Mouse (Mus musculus) lung, postnatal 25 days (tissue): Measurements from ENCODE around the gene Itga6.

Source experiments
- DNase-seq: peaks from one replicate; pipeline ENCODE4 v3.0.0; 2022; ENCODE audit warnings: low spot score

Gene Itga6

DNA sequence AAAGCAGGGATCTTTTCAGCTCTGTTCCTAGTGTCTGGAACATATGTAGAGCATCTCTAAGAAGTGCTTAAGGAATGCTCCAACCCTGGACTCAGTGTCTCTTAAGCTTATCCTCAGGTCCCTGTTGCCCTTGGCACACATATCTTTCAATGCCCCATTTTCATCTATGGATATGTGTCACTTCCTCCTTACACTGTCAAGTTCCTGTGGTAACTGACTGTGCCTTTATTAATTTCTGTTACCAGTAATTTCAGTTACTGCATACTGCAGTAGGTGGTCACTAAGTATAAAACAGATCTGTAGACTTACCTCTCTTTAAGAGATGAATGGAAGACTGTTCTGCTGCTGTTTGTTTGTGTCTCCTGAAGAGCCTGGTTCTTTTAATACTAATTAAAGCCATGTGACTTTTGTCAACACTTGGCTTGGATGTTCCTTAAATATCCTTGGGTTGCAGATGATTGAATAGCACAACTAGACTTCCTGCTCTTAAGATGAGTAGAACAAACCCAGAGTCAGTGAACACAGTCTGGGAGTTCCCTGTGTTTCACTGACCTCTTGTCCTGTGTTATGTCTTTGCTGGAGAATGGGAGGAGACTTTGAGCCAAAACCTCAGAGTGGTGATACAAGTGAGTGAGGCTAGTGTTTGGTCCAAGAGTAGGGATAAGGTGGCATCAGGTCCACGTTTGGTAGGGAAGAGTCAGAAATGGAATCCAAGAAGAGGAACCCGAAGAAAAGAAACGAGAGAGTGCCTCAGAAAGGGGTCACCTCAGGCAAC lies 19.7 kb downstream of the Itga6 start:
- DNase-seq: no peak

DNA sequence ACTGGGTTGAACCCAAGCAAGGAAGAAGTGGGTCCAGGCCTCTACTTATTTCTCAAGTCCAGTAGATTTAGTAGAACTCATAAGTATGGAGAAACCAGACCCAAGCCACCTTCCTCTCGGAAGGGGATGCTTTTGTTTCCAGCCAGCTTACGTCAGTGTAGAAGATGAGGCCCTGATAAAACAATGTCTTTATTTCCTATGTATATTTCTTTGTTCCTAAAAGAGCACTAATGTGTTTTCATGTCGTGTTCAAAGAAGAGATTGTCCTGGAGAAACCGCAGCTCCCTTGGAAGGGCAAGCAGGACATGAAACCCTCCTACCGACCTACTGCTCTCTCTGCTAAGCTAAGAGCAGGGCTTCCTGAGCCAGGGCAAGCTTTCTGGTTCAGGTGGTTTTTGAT lies 20.6 kb downstream of the Itga6 start:
- peak; percentile 53 for DNase-seq

DNA sequence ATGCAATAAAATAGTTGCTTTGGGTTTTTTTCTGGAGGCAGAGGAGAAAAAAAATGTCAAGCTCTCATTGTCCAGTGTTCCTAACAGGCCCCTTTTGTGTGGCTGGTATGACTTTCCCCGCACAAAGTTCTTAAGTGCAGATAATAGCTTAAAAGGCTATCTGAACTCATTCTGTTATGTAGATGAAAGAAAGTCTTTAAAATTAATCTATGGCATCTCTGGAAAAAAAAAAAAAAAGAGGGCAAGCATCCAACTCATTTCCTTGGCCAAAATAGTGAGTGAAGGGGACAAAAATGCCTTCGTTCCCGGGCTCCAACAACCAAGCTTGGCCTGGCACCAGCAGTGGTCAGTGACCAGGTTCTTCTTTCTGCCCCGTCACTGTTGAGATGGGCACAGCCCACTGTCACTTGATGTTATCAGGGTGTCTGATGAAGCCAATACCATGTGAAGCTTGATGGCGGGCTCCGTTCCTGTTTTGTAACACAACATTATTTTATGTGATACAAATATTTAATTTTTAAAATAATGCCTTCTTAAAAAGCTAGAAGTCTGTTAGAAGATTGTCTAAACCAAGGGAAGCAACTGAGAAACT lies 21.7 kb downstream of the Itga6 start:
- no peak for DNase-seq

DNA sequence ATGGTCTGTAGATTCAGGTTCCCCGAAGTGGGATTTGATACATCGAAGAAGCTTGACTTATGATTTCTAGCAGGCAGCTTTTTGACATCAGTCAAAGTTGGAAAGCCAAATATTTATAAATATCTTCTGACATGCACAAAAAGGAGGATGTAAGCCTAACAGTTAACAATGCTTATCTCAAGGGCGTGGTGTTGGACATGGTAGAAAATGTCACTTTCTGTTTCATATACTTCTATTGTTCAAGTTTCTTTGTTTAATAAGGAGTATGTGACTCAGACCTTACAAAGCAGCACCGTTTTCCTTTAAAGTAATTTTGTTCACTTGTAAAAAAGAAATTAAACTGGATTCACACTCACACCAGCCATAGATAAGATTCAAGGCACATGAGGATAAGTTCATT lies 26.3 kb downstream of the Itga6 start:
- DNase-seq: peak; percentile 48

DNA sequence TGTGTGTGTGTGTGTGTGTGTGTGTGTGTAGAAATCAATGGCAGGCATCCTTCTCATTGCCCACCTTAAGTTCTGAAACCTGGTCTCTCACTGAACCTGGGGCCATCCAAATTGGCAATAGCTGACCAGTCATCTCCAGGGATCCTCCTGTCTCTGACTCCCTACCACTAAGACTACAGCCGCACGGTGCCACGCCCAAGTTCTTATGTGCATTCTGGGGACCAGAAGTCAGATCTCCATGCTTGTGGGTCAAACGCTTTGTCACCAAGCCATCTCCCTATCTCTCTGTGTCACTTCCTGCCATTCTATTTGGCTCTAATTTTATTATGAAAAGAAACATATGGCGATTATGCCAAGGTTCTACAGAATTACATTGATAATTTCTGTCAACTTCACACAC lies 28.3 kb downstream of the Itga6 start:
- DNase-seq: no peak

DNA sequence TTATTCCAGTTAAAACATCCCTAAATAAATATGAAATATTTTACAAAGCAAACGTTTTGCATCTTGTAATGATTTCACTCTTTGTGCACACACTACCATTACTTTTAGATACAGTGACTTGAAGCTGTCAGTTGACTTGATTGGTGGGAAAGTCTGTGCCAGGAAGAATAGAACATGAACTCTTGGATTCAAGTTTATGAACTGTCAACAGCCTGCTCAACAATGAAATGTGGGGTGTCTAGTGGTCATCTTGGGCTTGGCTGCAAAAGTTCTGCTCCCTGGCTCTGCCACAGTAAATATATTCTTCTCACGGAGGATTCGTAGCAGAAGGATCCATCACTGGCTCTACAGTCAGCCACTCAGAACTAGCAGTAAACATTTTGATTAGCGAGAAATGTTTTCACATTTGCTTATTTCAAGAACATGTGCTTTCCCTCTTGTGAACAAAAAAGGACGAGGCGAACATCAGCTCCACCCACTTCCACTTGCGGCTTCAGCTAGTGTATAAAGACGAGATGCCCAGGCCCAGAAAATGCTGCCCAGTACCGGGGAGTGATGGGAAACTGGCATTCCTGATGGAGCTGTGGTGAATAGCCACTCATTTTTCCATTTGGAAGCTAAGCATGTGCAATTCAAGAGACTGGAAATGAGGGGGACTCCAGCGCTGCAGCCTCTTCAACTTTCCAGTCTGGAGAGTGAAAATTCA lies 29.0 kb downstream of the Itga6 start:
- no peak for DNase-seq

DNA sequence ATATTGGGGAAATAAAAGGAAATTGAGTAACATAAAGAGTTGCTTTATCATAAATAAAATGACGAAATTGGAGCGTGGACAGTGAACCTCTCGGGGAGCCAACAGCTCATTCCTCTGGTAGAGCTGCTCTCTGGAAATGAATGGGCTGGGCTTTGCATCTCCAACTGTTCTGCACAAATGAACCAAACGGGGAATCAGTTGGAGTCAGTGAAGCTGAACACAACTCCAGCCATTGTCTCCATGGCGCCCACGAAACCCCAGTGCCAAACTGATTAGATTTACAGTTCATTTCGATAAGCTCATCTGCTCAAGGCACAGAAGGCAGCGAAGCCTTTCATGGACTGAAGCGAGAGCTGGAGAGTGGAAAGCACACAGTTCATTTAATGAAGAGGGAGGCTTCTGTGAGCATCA lies 29.8 kb downstream of the Itga6 start:
- DNase-seq: no peak

DNA sequence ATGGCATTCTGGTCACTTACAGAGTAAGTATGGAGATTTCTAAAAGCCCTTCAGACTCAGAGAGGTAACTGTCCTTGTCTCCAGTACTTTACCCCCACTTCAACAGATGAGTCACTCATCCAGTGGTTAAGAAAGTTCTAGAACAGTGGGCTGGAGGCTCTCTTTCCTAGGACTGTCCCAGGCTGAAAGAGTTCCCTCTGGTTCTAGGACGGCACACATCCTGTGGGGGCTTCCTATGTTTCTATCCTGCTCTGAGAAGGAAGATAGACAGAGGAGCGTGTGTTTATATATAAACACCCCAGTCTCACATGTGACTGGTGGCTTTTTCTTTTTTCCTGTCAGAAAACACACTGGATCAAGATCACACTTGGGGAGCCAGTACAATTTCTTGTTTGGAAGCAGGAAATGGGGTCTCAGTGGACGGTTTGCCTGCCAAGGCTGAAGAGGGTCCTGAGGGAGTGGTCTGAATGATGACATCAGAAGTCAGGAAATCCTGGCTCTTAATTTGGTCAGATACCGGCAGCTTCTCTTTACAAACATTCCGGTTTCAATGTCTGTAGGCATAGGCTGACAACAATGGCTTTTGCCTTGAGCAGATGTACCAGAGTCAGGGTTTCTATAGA lies 34.0 kb downstream of the Itga6 start:
- DNase-seq: peak; percentile 46

DNA sequence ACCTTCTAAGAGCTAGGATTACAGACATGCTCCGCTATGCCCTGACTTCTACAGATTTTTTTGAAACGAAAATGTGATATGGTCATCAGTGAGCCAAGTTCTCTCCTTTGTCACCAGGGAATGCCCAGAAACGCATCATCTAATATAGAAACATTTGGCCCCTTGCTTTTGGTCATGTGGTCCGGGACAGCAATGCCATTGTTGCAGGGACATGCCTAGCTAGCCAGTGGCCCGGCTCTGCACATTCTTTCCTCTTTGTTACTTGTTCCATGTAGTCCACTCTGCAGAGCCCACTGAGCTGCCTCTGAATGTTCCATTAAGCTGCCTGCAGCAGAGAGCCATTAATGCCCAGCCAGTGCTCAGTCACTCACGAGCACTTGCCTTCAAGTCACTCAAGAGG lies 34.6 kb downstream of the Itga6 start:
- DNase-seq: no peak

DNA sequence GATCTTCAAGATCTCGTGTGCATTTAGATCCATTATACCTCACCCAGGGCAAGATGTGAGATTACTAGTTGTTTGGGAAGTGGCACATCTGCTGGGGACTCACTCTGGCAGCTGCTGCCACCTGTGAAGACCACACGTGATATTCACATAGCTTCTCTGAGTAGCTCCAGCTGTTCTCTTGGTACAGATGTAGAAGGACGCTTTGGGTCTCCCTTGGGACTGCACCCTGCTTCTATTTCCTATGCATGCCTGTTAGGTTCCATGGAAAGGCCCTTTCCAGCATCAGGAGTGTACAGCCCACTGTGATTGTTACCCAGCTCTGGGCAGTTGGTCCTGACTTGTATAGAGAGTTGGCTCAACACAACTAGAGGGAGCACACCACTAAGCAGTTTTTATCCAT lies 39.8 kb downstream of the Itga6 start:
- no peak for DNase-seq

DNA sequence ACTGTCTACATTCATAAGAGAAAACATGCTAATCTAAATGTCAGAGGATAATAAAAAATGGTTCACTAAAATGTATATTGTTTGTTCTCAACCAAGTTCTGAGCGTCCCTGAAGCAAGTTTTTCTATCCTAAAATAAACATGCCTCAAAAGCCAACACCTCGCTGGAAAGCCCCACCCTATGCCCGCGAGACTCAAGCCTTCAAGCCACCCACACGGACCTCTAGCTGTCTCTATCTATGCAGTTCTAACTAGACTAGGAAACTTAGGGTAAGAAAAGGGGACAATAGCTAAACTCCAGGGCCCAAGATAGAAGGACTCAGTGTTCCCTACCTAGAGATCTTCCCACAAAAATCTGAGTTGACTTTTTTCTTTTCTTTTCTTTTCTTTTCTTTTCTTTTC lies 40.6 kb downstream of the Itga6 start:
- no peak for DNase-seq

DNA sequence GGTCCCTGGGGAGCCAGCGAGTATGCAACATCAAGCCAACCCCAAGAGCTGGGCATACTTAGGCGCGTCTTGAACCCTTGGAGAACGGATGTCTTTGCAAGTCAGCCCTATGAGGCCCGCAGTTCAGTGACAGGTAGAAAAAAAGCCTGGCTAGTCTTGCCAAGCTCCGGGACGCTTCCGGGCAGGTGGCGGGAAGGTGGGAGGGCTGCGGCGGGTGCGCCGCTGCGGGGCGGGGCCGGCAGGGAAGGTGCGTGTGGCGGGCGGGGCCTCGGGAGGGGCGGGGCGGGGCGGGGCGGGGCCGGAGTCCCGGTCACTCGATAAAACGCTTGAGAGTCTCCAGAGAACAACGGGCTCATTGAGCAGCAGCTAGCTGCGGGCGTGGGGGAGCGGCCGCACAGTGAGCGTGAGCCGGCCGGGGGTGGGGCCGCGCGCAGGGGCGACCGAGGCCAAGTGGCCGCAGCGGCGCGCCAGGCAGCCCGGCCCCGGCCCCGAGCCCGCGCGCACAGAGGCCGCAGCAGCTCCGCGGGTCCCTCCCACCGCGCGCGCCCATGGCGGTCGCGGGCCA lies 41.3 kb downstream of the Itga6 start:
- DNase-seq: peak; percentile 79

DNA sequence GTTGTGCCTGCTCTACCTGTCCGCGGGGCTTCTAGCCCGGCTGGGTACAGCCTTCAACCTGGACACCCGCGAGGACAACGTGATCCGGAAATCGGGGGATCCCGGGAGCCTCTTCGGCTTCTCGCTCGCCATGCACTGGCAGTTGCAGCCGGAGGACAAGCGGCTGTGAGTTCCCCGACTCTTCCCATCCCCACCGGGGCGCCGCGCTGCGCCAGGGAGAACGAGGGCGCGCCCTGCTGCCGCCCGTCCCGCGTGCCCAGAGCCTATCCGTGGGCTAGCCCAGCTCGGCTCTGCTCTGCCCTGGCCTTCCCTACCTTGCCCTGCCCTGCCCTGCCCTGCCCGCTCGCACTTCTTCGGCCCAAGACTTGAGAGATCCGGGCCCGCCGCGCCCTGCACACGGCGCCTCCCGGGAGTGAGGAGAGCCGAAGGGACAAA lies 41.8 kb downstream of the Itga6 start:
- DNase-seq: no peak

DNA sequence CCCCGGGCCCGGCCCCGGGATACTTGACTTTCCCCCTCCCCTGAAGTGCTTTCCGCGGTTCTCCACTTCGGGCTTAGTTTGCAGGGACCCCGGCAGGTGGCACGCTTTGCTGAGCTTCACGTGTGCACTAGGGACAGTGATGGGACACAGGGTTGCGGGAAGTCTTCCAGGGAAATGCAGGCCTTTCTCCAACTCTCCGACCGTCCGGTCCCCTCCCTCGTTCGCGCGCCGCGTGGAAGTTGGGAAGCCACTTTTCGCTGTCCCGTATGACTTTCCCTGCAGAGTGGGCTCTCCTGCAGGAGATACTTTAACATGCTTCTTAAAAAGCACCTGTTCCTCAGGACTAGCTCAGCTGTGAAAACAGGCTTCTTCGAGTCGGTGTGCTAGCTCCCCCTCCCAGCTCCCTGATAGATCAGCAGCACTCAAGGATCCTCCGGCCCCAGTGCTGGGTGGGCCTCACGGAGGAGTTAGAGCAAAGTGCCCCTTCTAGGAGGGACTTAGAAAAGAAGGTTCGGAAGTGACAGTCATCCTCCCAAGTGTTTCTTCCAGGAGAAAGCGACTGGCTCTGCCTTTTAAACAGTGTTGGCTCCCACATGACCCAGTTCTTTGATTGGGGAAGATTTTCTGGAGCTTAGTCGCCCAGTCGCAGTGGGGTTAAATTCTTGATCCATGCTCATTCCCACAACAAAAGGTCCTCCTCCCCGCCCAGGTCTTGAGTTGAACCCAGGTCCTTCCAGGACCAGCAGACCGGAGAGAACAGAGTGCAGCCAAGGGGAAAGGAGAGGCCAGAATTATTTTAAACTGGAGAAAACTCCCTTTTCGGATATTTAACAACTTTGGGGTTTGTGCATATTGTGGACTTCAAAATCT lies 42.4 kb downstream of the Itga6 start:
- DNase-seq: no peak

DNA sequence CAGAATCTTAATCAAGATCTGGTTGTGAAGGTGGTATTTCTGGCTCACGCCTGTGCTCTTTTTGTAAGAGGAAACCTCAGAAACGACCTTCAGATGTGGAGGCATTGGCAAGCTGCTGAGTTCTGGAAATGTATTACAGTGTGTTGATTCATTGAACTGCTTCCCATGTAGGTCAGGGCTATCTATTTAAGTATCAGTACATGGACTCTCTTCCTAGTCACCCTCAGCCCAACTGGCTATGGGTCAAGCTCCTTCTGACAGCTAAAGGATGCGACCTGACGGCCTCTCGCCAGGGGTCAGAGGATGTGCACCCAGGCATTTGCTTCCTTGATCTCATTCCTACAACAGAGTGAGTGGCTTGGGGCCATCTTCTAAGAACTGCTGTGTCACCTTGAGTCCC lies 45.3 kb downstream of the Itga6 start:
- DNase-seq: no peak

DNA sequence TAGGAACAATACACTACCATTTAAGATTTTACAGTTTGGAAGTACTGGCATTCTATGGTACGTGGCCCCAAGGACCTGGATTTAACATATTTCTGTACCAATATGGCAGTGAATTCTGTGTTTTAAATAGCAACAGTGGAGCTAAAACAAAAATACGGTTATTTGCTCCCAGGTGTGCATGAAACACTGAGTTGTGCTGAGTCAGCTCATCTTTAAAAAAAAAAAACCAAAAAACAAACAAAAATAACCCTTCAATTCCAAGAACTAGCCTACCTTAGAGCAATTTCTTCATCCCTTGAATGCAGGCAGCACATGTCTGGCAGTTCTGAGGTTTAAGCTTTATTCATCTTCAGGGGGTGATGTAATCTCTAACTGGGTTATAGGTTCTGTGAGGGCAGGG lies 45.8 kb downstream of the Itga6 start:
- DNase-seq: no peak

DNA sequence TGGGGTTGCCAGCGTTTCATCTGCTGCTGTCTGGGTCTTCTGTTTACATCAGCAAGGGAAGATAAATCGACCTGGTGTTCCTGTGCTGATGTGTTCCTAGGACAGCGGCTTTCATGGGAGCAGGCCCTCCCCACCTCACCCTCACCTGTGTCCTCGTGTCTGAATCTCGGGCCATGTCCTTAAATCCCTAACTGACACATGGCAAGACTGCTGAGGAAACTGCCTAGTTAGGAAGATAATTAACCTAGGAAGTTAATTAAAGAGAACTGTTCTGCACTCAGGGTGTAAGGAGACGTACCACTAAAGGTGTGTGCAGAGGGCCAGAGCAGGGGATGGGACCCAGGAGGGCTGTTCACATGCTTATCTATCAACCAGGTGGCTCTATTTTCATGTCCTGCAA lies 48.7 kb downstream of the Itga6 start:
- DNase-seq: no peak

DNA sequence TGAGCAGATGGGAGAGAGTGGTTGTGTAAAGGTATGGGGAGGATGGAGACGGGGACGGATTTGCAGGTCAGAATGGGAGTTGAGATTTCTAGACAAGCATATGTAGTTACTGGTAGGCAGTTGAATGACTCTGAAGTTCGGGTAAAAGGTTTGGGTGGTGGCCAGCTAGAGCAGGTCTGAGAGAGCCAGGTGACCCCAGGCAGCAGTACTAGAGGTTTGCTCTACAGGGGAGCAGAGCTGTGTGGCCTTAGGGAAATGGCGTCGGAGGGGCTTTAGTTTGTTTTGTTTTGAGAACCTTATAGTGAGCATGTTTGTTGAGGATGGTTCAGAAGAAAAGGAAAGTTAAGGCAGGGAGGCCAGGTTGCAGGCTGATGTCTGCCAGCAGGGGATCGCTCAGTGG lies 51.4 kb downstream of the Itga6 start:
- no peak for DNase-seq

DNA sequence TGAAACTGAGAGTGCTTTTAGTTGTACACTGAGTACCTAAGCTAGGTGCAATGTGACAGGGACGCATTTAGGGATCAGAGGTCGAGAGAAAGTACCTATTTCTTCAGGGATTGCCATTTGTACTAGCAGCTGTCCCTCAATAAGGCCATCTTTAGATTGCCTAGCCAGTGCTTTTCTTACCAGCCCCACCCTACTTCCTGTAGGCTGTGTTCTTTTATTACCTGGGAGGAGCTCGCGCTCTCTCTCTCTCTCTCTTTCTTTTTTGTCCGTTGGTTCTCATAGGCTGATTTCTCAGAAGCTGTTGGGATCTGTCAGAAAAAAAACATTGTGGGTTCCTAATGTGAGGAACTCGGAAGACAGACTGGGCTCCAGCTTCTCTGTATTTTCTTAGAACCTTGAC lies 55.4 kb downstream of the Itga6 start:
- DNase-seq: no peak

DNA sequence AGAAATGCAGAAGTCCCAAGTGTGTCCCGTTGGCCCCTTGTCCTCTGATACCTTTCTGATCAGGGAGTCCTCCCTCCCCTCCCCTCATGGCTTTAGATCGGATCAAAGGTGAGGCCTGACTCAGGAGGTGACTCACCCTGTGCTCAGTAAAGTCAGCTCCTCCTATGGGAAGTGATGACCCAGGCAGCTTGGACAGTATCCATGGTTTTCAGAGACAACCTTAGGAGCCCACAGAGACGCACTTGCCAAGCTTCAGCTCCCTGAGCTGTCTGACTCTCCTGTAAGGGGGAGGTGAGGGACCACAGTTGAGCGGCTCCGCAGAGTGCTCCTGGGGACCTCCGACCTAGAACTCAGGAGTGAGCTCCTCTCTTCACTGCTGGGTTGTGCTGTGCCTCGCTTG lies 56.3 kb downstream of the Itga6 start:
- DNase-seq: no peak

DNA sequence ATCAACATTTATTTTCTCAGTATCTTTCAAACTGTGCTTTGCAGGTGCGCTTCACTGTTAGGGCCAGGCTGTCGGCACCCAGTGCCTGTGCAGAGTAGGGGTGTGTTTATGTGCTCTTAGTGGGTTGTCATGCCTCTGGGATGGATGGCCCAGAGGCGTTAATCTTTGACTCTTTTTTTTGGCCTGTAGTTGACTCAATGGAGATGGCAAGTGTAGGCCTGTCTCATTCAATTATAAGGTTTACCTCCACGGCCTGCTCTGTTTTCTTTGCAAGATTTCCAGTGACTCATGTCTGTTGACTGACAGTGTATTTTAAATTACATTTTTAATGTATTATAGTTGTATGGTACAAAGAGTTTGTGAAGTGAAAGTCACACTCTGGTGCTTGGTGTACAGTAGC lies 56.7 kb downstream of the Itga6 start:
- DNase-seq: no peak

DNA sequence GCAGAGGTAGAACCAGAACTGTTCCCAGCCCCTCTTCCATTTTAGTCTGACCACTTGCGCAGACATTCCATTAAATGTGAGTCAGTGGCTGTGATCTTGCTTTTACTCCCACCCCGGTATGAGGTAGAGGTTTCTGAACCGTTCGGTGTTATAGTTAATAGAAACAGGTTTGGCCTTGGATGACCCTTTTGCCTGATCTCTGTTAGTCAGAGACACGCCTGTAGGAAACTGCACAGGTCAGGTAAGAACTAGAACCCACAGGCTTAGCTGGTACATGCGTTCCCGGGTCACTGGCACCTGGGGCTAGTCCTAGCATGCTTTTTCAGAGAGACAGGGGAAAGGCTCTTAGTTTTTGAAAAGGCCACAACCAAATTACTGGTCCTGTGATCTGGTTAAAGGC lies 59.7 kb downstream of the Itga6 start:
- no peak for DNase-seq
